Mouse (Mus musculus): ENCODE results near the gene Acsf3. TPM values are rescaled to one million over a fixed set of nuclear protein-coding genes. Genes with fewer than 3 reads are reported as not detected.

Gene Acsf3
- total and polyA plus RNA-seq, 3 experiments = 17.8 to 37.2 TPM; not detected in 1

DNA sequence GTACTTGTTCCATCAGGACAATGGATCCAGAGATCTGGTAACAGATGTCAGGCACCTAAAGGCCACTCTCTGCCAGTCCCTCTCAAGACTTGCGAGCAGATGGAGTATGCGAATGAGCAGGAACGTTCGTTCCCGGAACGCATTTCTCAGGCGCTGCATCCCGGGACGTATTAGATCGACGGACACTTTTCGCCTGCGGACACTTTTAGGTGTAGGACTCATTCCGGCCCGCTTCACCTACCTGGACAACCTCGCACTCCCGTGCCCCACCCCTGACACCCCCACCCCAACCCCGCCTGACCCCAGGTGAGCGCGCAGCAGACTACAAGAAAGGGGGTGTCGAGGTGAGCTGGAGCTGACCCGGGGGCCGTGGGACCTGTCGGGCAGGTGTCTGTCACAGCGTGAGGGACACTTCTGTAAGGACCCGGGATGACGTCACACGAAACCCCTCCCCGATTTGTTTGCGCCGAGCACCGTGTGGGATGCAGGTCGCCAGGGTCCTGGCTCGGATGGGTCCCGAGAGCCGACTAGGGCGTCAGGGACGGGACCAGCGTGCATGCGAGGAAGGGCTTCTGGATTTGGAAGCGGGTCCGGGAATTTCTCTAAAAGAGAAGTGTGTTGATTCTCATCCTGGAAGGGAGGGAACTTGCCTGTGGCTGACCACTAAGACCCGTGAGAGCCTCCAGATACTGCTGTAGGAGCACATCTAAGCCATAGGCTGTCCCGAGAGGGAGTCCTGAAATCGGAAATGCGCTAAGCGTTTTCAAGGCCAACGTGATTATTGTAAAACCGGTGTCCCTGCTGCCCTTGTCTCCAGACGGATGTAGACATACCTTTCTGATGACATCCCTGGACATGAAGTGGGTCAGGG lies at the start of gene Acsf3 (continued):
- TF ChIP-seq MEF2A (IDR thresholded peaks at IDR 0.05; ENCODE audit: extremely low read depth, insufficient replicate concordance, low read depth, low read length, poor library complexity, severe bottlenecking) (no peak), MAFK (IDR thresholded peaks at IDR 0.05; ENCODE audit: borderline replicate concordance, low read depth, low read length) (no peak), E2F4 (IDR thresholded peaks at IDR 0.05; ENCODE audit: borderline replicate concordance, low read depth, low read length) (no peak; the same call in 1 of the 2 replicates), CHD1 (IDR thresholded peaks at IDR 0.05; ENCODE audit: low read depth, low read length) (no peak), MXI1 (IDR thresholded peaks at IDR 0.05; ENCODE audit: low read depth, low read length) (peak; percentile 93)

DNA sequence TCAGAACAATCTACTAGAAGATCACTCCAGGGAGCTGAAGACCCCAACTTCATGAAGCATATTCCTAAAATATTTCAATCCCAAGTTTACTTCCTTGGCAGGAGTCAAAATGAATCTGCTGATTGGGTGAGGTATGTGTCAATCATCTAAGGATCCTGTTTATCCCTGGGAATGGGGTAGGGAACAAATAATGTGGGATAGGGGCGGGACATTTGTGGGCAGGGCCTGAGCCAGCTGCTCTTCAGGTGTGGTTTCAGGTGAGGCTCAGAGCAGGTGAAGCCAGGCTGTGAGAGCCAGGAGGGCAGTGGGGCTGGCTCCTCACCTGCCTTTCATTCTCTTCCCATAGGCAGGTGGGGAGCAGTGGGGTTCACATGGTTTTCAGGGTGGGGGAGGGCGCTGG lies 48.5 kb upstream of the Acsf3 start:
- Histone ChIP-seq H3K9me3 (replicated peaks; ENCODE audit: insufficient read depth, low read length) (no peaks in the 10 kb centered on the region), H3K4me3 (ENCODE audit: control insufficient read depth in 1 of 2, insufficient read depth in 1 of 2, low read depth in 2 of 2, low read length in 2 of 2) (no peak overlapping the region; a peak in 1 of 4 replicates), H3K36me3 (ENCODE audit: control insufficient read depth in 1 of 2, insufficient read depth in 2 of 2, low read length in 2 of 2) (peaks cover 0 to 2% of the 10 kb centered on the region in 2 experiments; a peak in 2 of 4 replicates), H3K4me1 (ENCODE audit: control insufficient read depth in 1 of 2, insufficient read depth in 2 of 2, low read length in 2 of 2) (peaks cover 14 to 17% of the 10 kb centered on the region in 2 experiments; a peak in 3 of 4 replicates), H3K27me3 (ENCODE audit: control insufficient read depth in 1 of 2, insufficient read depth in 2 of 2, low read length in 2 of 2) (no peaks in the 10 kb centered on the region), H3K27ac (ENCODE audit: control insufficient read depth, low read depth, low read length) (no peak overlapping the region), H3K79me2 (ENCODE audit: control insufficient read depth, insufficient read depth, low read length, poor library complexity) (no peaks in the 10 kb centered on the region), H3K9ac (ENCODE audit: control insufficient read depth, low read depth, low read length, poor library complexity, severe bottlenecking) (no peak overlapping the region)
- no peak for DNase-seq (ENCODE audit: low read depth, low spot score)
- TF ChIP-seq ETS1 (IDR thresholded peaks at IDR 0.05; ENCODE audit: low read depth, low read length) (no peak), CTCF (IDR thresholded peaks at IDR 0.05 in 2 of 3, conservative IDR thresholded peaks at IDR 0.05 in 1 of 3; ENCODE audit: control insufficient read depth in 1 of 3, insufficient read depth in 1 of 3, low read depth in 2 of 3, low read length in 3 of 3, poor library complexity in 1 of 3, severe bottlenecking in 1 of 3) (no peak), USF2 (IDR thresholded peaks at IDR 0.05; ENCODE audit: borderline replicate concordance in 1 of 2, insufficient read depth in 1 of 2, low read depth in 1 of 2, low read length in 2 of 2) (no peak), NELFE (IDR thresholded peaks at IDR 0.05; ENCODE audit: low read depth, low read length) (peak; percentile 8; the same call in 1 of the 2 replicates)

DNA sequence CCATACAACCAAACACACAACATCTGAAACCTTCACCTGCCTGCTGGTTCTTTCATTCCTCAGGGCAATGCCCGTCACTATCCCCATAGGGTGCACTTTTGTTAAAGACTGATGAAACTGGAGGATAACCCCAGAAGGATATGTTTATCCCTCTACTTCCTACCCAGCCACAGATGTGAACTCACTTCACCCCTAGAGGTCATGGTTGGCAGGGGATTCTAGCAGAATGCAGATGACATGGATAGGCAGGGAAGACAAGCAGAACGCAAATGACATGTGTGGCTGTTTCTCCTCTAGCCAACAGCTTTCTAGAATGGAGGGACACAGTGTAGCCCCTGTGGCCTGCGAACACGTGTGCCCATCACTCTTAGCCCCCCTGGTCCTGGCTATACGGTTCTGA lies 47.9 kb upstream of the Acsf3 start:
- H3K4me1 ChIP-seq (ENCODE audit: control insufficient read depth in 1 of 2, insufficient read depth in 2 of 2, low read length in 2 of 2) = peaks cover 11 to 14% of the 10 kb centered on the region in 2 experiments; a peak in 3 of 4 replicates
- H3K27ac ChIP-seq (ENCODE audit: control insufficient read depth, low read depth, low read length) = no peak overlapping the region
- peak overlapping the region in 1 of 2 experiments; percentile 30; a peak in 1 of 4 replicates for H3K4me3 ChIP-seq (ENCODE audit: control insufficient read depth in 1 of 2, insufficient read depth in 1 of 2, low read depth in 2 of 2, low read length in 2 of 2)
- H3K27me3 ChIP-seq (ENCODE audit: control insufficient read depth in 1 of 2, insufficient read depth in 2 of 2, low read length in 2 of 2) = no peaks in the 10 kb centered on the region
- no peaks in the 10 kb centered on the region for H3K79me2 ChIP-seq (ENCODE audit: control insufficient read depth, insufficient read depth, low read length, poor library complexity)
- peaks cover 0 to 2% of the 10 kb centered on the region in 2 experiments; a peak in 2 of 4 replicates for H3K36me3 ChIP-seq (ENCODE audit: control insufficient read depth in 1 of 2, insufficient read depth in 2 of 2, low read length in 2 of 2)
- DNase-seq (ENCODE audit: low read depth, low spot score) = peak; percentile 64
- no peaks in the 10 kb centered on the region for H3K9me3 ChIP-seq (replicated peaks; ENCODE audit: insufficient read depth, low read length)
- H3K9ac ChIP-seq (ENCODE audit: control insufficient read depth, low read depth, low read length, poor library complexity, severe bottlenecking) = no peak overlapping the region
- TF ChIP-seq MYB (IDR thresholded peaks at IDR 0.05; ENCODE audit: low read depth, low read length) (no peak), HCFC1 (IDR thresholded peaks at IDR 0.05; ENCODE audit: low read depth, low read length) (peak; percentile 73), UBTF (IDR thresholded peaks at IDR 0.05; ENCODE audit: borderline replicate concordance, insufficient read depth, low read depth, low read length) (no peak), TCF12 (IDR thresholded peaks at IDR 0.05; ENCODE audit: low read depth, low read length) (peak; percentile 23; the same call in 1 of the 2 replicates), POLR2AphosphoS2 (IDR thresholded peaks at IDR 0.05; ENCODE audit: low read length) (no peak), SIN3A (IDR thresholded peaks at IDR 0.05; ENCODE audit: low read length) (peak; percentile 70; the same call in 1 of the 2 replicates), TBP (IDR thresholded peaks at IDR 0.05; ENCODE audit: low read depth, low read length) (no peak), KAT2A (conservative IDR thresholded peaks at IDR 0.05; ENCODE audit: low read depth, low read length) (no peak; the same call in 1 of the 2 replicates), EP300 (IDR thresholded peaks at IDR 0.05; ENCODE audit: low read depth in 1 of 2, low read length in 2 of 2) (peak in 1 of 2 experiments; percentile 52; a peak in 1 of 4 replicates), ZMIZ1 (IDR thresholded peaks at IDR 0.05; ENCODE audit: low read depth, low read length) (no peak), BHLHE40 (IDR thresholded peaks at IDR 0.05; ENCODE audit: borderline replicate concordance, low read depth, low read length) (no peak), MAFK (IDR thresholded peaks at IDR 0.05; ENCODE audit: borderline replicate concordance, low read depth, low read length) (no peak), MXI1 (IDR thresholded peaks at IDR 0.05; ENCODE audit: low read depth, low read length) (0 out of 2 replicates have a peak, but pooled peaks have one; percentile 37), RAD21 (IDR thresholded peaks at IDR 0.05; ENCODE audit: low read depth, low read length) (peak; percentile 8; the same call in 1 of the 2 replicates), GABPA (IDR thresholded peaks at IDR 0.05; ENCODE audit: low read depth, low read length) (no peak), MEF2A (IDR thresholded peaks at IDR 0.05; ENCODE audit: extremely low read depth, insufficient replicate concordance, low read depth, low read length, poor library complexity, severe bottlenecking) (no peak), CHD2 (IDR thresholded peaks at IDR 0.05; ENCODE audit: low read length) (no peak), ELF1 (IDR thresholded peaks at IDR 0.05; ENCODE audit: low read depth, low read length) (peak; percentile 80; the same call in 1 of the 2 replicates), MYC (IDR thresholded peaks at IDR 0.05; ENCODE audit: low read depth, low read length) (0 out of 2 replicates have a peak, but pooled peaks have one; percentile 28)

All from MEL (cell line).